Mouse (Mus musculus) MEL (cell line): ENCODE measurements around the gene Atrip. TPM values are rescaled to one million over a fixed set of nuclear protein-coding genes. Genes with fewer than 3 reads are reported as not detected.

Experiments used
- DNase-seq: peaks from one replicate; pipeline ENCODE4 v3.0.0; 2011; ENCODE audit warnings: low read depth, low spot score
- H3K27ac ChIP-seq: 2 replicates; pipeline ENCODE4 v1.5.1; 2012; ENCODE audit warnings: low read depth, mild to moderate bottlenecking, control low read depth, low read length, moderate library complexity; ENCODE audit not compliant: control insufficient read depth
- H3K27me3 ChIP-seq, 2 experiments: fragments of 150-350 bp in 1 of 2; sonication (generic) in 1 of 2; 2 replicates each; pipeline ENCODE4 v1.6.1; 2012; ENCODE audit warnings: low read length in 2 of 2, mild to moderate bottlenecking in 2 of 2, improper control_type of control experiment in 1 of 2, moderate library complexity in 1 of 2; ENCODE audit not compliant: insufficient read depth in 2 of 2, control insufficient read depth in 1 of 2
- H3K36me3 ChIP-seq, 2 experiments: 2 replicates each; pipeline ENCODE4 v1.6.1; 2012 to 2014; ENCODE audit warnings: low read length in 2 of 2, improper control_type of control experiment in 1 of 2, inconsistent platforms in 1 of 2, mild to moderate bottlenecking in 1 of 2; ENCODE audit not compliant: insufficient read depth in 2 of 2, control insufficient read depth in 1 of 2
- H3K4me1 ChIP-seq, 2 experiments: fragments of 150-350 bp in 1 of 2; sonication (generic) in 1 of 2; 2 replicates each; pipeline ENCODE4 v1.6.1; 2012; ENCODE audit warnings: low read length in 2 of 2, improper control_type of control experiment in 1 of 2, mild to moderate bottlenecking in 1 of 2; ENCODE audit not compliant: insufficient read depth in 2 of 2, control insufficient read depth in 1 of 2
- H3K4me3 ChIP-seq, 2 experiments: fragments of 150-350 bp in 1 of 2; sonication (generic) in 1 of 2; 2 replicates each; pipeline ENCODE4 v1.5.1; 2012; ENCODE audit warnings: low read depth in 2 of 2, low read length in 2 of 2, mild to moderate bottlenecking in 2 of 2, moderate library complexity in 2 of 2, control low read depth in 1 of 2, improper control_type of control experiment in 1 of 2; ENCODE audit not compliant: control insufficient read depth in 1 of 2, insufficient read depth in 1 of 2
- H3K79me2 ChIP-seq: 2 replicates; pipeline ENCODE4 v1.6.1; 2012; ENCODE audit warnings: mild to moderate bottlenecking, low read length, moderate library complexity; ENCODE audit not compliant: control insufficient read depth, poor library complexity, insufficient read depth
- H3K9ac ChIP-seq: 2 replicates; pipeline ENCODE4 v1.6.1; 2012; ENCODE audit warnings: low read depth, mild to moderate bottlenecking, control low read depth, low read length, moderate library complexity; ENCODE audit not compliant: control insufficient read depth, poor library complexity, severe bottlenecking
- H3K9me3 ChIP-seq: fragments of 150-350 bp; sonication (generic); replicated peaks from 2 replicates; pipeline ENCODE4 v1.6.1; 2012; ENCODE audit warnings: mild to moderate bottlenecking, low read length, improper control_type of control experiment, moderate library complexity; ENCODE audit not compliant: insufficient read depth
- CHD1 ChIP-seq: IDR thresholded peaks from 2 replicates; pipeline ENCODE4 v1.6.1; 2012; ENCODE audit warnings: low read depth, mild to moderate bottlenecking, inconsistent platforms, low read length, improper control_type of control experiment
- CHD2 ChIP-seq: IDR thresholded peaks from 2 replicates; pipeline ENCODE4 v1.6.1; 2011; ENCODE audit warnings: low read length, improper control_type of control experiment
- CTCF ChIP-seq, 3 experiments: IDR thresholded peaks in 2 of 3; conservative IDR thresholded peaks in 1 of 3; 2 replicates each; pipeline ENCODE4 v1.5.1; 2011 to 2012; ENCODE audit warnings: low read length in 3 of 3, low read depth in 2 of 3, mild to moderate bottlenecking in 2 of 3, improper control_type of control experiment in 1 of 3, inconsistent platforms in 1 of 3, mixed read lengths in 1 of 3, moderate library complexity in 1 of 3; ENCODE audit not compliant: control insufficient read depth in 1 of 3, insufficient read depth in 1 of 3, poor library complexity in 1 of 3, severe bottlenecking in 1 of 3
- ELF1 ChIP-seq: IDR thresholded peaks from 2 replicates; pipeline ENCODE4 v1.6.1; 2014; ENCODE audit warnings: low read depth, mild to moderate bottlenecking, inconsistent platforms, low read length, improper control_type of control experiment, moderate library complexity
- EP300 ChIP-seq, 2 experiments: IDR thresholded peaks; 2 replicates each; pipeline ENCODE4 v1.6.1; 2011; ENCODE audit warnings: improper control_type of control experiment in 2 of 2, low read length in 2 of 2, low read depth in 1 of 2, mild to moderate bottlenecking in 1 of 2
- ETS1 ChIP-seq: IDR thresholded peaks from 2 replicates; pipeline ENCODE4 v1.6.1; 2012; ENCODE audit warnings: low read depth, mild to moderate bottlenecking, inconsistent platforms, low read length, improper control_type of control experiment, moderate library complexity
- GABPA ChIP-seq: IDR thresholded peaks from 2 replicates; pipeline ENCODE4 v1.6.1; 2012; ENCODE audit warnings: low read depth, mild to moderate bottlenecking, inconsistent platforms, low read length, improper control_type of control experiment, moderate library complexity
- GATA1 ChIP-seq: IDR thresholded peaks from 2 replicates; pipeline ENCODE4 v1.6.1; 2011; ENCODE audit warnings: low read depth, low read length, improper control_type of control experiment
- HCFC1 ChIP-seq: IDR thresholded peaks from 2 replicates; pipeline ENCODE4 v1.6.1; 2012; ENCODE audit warnings: low read depth, mild to moderate bottlenecking, inconsistent platforms, low read length, improper control_type of control experiment, moderate library complexity
- KAT2A ChIP-seq: conservative IDR thresholded peaks from 2 replicates; pipeline ENCODE4 v1.6.1; 2012; ENCODE audit warnings: low read depth, low read length, improper control_type of control experiment, inconsistent platforms
- MAFK ChIP-seq: IDR thresholded peaks from 2 replicates; pipeline ENCODE4 v1.6.1; 2011; ENCODE audit warnings: low read depth, mild to moderate bottlenecking, low read length, improper control_type of control experiment, borderline replicate concordance
- MAZ ChIP-seq: IDR thresholded peaks from 2 replicates; pipeline ENCODE4 v1.6.1; 2012; ENCODE audit warnings: low read depth, mild to moderate bottlenecking, inconsistent platforms, low read length, improper control_type of control experiment
- MEF2A ChIP-seq: IDR thresholded peaks from 2 replicates; pipeline ENCODE4 v1.6.1; 2014; ENCODE audit warnings: low read depth, mild to moderate bottlenecking, inconsistent platforms, low read length, improper control_type of control experiment; ENCODE audit not compliant: poor library complexity, insufficient replicate concordance, severe bottlenecking; ENCODE audit errors: extremely low read depth
- MXI1 ChIP-seq: IDR thresholded peaks from 2 replicates; pipeline ENCODE4 v1.6.1; 2011; ENCODE audit warnings: mild to moderate bottlenecking, low read depth, low read length, improper control_type of control experiment
- NELFE ChIP-seq: IDR thresholded peaks from 2 replicates; pipeline ENCODE4 v1.6.1; 2011; ENCODE audit warnings: low read depth, low read length, improper control_type of control experiment
- NRF1 ChIP-seq: IDR thresholded peaks from 2 replicates; pipeline ENCODE4 v1.6.1; 2014; ENCODE audit warnings: low read depth, mild to moderate bottlenecking, inconsistent platforms, low read length, improper control_type of control experiment, moderate library complexity; ENCODE audit not compliant: poor library complexity, insufficient read depth, severe bottlenecking
- POLR2A ChIP-seq, 2 experiments: IDR thresholded peaks; 2 replicates each; pipeline ENCODE4 v1.6.1; 2011 to 2012; ENCODE audit warnings: low read length in 2 of 2, mild to moderate bottlenecking in 2 of 2, control low read depth in 1 of 2, improper control_type of control experiment in 1 of 2, low read depth in 1 of 2, moderate library complexity in 1 of 2; ENCODE audit not compliant: control insufficient read depth in 1 of 2, insufficient read depth in 1 of 2, poor library complexity in 1 of 2
- POLR2AphosphoS2 ChIP-seq: IDR thresholded peaks from 2 replicates; pipeline ENCODE4 v1.6.1; 2011; ENCODE audit warnings: low read length, improper control_type of control experiment
- POLR2AphosphoS5 ChIP-seq: IDR thresholded peaks from 2 replicates; pipeline ENCODE4 v1.6.1; 2012; ENCODE audit warnings: low read depth, borderline replicate concordance, mild to moderate bottlenecking, inconsistent platforms, low read length, moderate library complexity, mixed read lengths
- RAD21 ChIP-seq: IDR thresholded peaks from 2 replicates; pipeline ENCODE4 v1.6.1; 2011; ENCODE audit warnings: mild to moderate bottlenecking, low read depth, low read length, improper control_type of control experiment
- RCOR1 ChIP-seq: IDR thresholded peaks from 2 replicates; pipeline ENCODE4 v1.6.1; 2012; ENCODE audit warnings: low read depth, mild to moderate bottlenecking, inconsistent platforms, low read length, improper control_type of control experiment
- SIN3A ChIP-seq: IDR thresholded peaks from 2 replicates; pipeline ENCODE4 v1.6.1; 2012; ENCODE audit warnings: low read length, improper control_type of control experiment, inconsistent platforms
- SMC3 ChIP-seq: IDR thresholded peaks from 2 replicates; pipeline ENCODE4 v1.6.1; 2011; ENCODE audit warnings: low read depth, low read length, improper control_type of control experiment
- TBP ChIP-seq: IDR thresholded peaks from 2 replicates; pipeline ENCODE4 v1.8.0; 2011; ENCODE audit warnings: low read depth, low read length, improper control_type of control experiment
- TCF12 ChIP-seq: IDR thresholded peaks from 2 replicates; pipeline ENCODE4 v1.6.1; 2014; ENCODE audit warnings: low read depth, mild to moderate bottlenecking, inconsistent platforms, low read length, improper control_type of control experiment, moderate library complexity
- ZKSCAN1 ChIP-seq: IDR thresholded peaks from 2 replicates; pipeline ENCODE4 v1.6.1; 2012; ENCODE audit warnings: low read depth, mild to moderate bottlenecking, inconsistent platforms, low read length, improper control_type of control experiment, moderate library complexity
- ZMIZ1 ChIP-seq: IDR thresholded peaks from 2 replicates; pipeline ENCODE4 v1.6.1; 2012; ENCODE audit warnings: low read depth, mild to moderate bottlenecking, inconsistent platforms, low read length, improper control_type of control experiment, moderate library complexity
- ZNF384 ChIP-seq: IDR thresholded peaks from 2 replicates; pipeline ENCODE4 v1.6.1; 2012; ENCODE audit warnings: low read depth, mild to moderate bottlenecking, inconsistent platforms, low read length, improper control_type of control experiment
- polyA plus RNA-seq, 2 experiments: library from polyadenylated mRNA; stranded (reverse) in 1 of 2; unstranded in 1 of 2; fragments of >175 nt in 1 of 2; fragments of >200 nt in 1 of 2; gene quantifications; 2 replicates each; pipeline versions ENCODE4 v1.2.1 to v1.2.4; 2012; ENCODE audit warnings: low replicate concordance in 2 of 2, low read depth in 1 of 2; ENCODE audit not compliant: insufficient read length in 2 of 2, insufficient read depth in 1 of 2, missing spikeins in 1 of 2
- total RNA-seq: library from RNA; depleted of rRNA; stranded (reverse); fragments of 300-350 nt; gene quantifications from 2 replicates; pipeline ENCODE4 v1.2.3, GENCODE M21; 2012

The Atrip gene
- total and polyA plus RNA-seq, 3 experiments: 18.4 to 35.3 TPM; not detected in 1

DNA sequence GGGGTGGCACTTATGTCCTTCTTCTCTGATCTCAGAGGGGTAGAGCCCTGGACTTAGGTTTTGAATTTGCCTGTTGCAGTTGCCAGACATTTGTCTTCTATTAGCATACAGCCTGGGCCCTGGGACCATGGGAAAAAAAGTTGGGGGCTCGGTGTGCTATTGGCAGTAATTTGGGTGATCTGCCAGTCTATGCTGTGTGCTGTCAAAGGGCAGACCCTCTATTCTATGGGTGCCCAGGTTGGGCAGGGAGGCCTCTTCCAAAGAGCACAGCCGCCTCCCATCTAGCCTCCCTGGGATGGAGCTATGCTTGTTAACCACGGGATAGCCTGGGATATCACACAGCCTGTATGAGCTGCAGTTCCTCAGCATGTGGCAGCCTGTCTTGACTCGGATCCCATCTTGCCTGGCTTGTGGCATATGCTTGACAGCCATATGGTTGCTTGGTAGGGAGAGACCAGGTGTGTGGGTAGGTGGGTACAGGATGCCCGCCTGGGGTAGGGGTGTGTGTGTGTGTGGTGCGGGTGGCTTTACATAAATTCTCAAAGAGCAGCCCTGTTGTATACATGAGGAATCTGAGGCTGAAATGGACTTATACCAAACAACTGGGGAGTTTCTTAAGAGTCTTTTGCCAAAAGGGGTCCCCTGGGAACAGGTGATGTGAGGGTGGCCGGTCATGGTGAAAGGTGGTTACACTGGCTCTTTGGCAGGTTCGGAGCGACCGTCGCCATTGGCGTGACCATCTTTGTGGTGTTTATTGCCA, 18.5 kb downstream of the Atrip start:
- Histone ChIP-seq H3K4me3 (peak overlapping the region; percentile 35 to 57), H3K79me2 (peaks cover 4% of the 10 kb centered on the region), H3K9ac (peak overlapping the region; percentile 74), H3K9me3 (no peaks in the 10 kb centered on the region), H3K27me3 (no peaks in the 10 kb centered on the region), H3K4me1 (peaks cover 5 to 32% of the 10 kb centered on the region in 2 experiments), H3K36me3 (peaks cover 0 to 26% of the 10 kb centered on the region in 2 experiments; a peak in 2 of 4 replicates), H3K27ac (peak overlapping the region; percentile 81)
- no peak for DNase-seq
- no peak for TF ChIP-seq ZNF384
- no peak for TF ChIP-seq POLR2AphosphoS2

DNA sequence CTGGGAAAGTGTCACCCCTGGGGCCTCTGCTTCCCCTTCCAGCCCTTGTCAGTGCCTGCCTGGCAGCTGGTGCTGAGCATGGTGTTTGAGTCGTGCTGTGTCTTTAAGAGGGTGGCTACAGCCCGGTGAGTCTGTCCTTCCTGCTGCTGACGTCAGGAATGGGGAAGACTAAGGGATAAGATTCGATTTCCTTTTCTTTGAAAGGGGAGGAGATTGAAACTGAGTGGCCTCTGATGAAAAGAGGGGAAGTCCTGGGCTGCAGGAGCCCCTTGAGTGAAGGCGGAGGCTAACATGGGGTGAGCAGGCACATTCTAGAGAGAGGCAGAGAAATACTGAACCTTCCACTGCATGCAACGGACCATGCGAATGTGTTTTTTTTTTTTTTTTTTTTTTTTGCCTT, 19.2 kb downstream of the Atrip start:
- H3K36me3 ChIP-seq: peaks cover 0 to 26% of the 10 kb centered on the region in 2 experiments; a peak in 2 of 4 replicates
- H3K27me3 ChIP-seq: no peaks in the 10 kb centered on the region
- peak in 1 of 2 experiments; percentile 83; a peak in 2 of 4 replicates for TF ChIP-seq POLR2A (IDR thresholded peaks at IDR 0.05; ENCODE audit: control insufficient read depth in 1 of 2, insufficient read depth in 1 of 2, low read depth in 1 of 2, low read length in 2 of 2, poor library complexity in 1 of 2)
- no peak for TF ChIP-seq ZMIZ1
- no peak for TF ChIP-seq ZKSCAN1
- 0 out of 2 replicates have a peak, but pooled peaks have one; percentile 14 for TF ChIP-seq GATA1
- TF ChIP-seq POLR2AphosphoS5: no peak
- TF ChIP-seq EP300 (IDR thresholded peaks at IDR 0.05; ENCODE audit: low read depth in 1 of 2, low read length in 2 of 2): 0 out of 4 replicates have a peak, but pooled peaks of 1 of the 2 experiments have one; percentile 7
- TF ChIP-seq MXI1: 0 out of 2 replicates have a peak, but pooled peaks have one; percentile 20
- TF ChIP-seq MEF2A: no peak
- TF ChIP-seq NELFE: peak; percentile 56; the same call in 1 of the 2 replicates
- TF ChIP-seq ETS1: peak; percentile 57; the same call in 1 of the 2 replicates
- TF ChIP-seq GABPA: no peak
- TF ChIP-seq TBP: peak; percentile 74
- TF ChIP-seq RCOR1: no peak
- no peak for TF ChIP-seq CHD1
- peak; percentile 27; the same call in 1 of the 2 replicates for TF ChIP-seq TCF12
- peak; percentile 98 for TF ChIP-seq SIN3A
- TF ChIP-seq SMC3: no peak
- TF ChIP-seq HCFC1: peak; percentile 79
- peak; percentile 83 for TF ChIP-seq ZNF384
- no peak for TF ChIP-seq MAFK
- TF ChIP-seq RAD21: no peak
- TF ChIP-seq MAZ: no peak
- TF ChIP-seq CTCF (IDR thresholded peaks at IDR 0.05 in 2 of 3, conservative IDR thresholded peaks at IDR 0.05 in 1 of 3; ENCODE audit: control insufficient read depth in 1 of 3, insufficient read depth in 1 of 3, low read depth in 2 of 3, low read length in 3 of 3, poor library complexity in 1 of 3, severe bottlenecking in 1 of 3): no peak
- no peak for TF ChIP-seq NRF1
- TF ChIP-seq ELF1: peak; percentile 89
- no peak for TF ChIP-seq KAT2A
- TF ChIP-seq CHD2: no peak
- H3K4me3 ChIP-seq: peak overlapping the region; percentile 35 to 57
- no peaks in the 10 kb centered on the region for H3K9me3 ChIP-seq
- peak overlapping the region; percentile 81 for H3K27ac ChIP-seq
- DNase-seq: peak; percentile 94
- H3K9ac ChIP-seq: peak overlapping the region; percentile 74
- H3K4me1 ChIP-seq: peaks cover 5 to 32% of the 10 kb centered on the region in 2 experiments
- peaks cover 4% of the 10 kb centered on the region for H3K79me2 ChIP-seq
